Mouse (Mus musculus): ENCODE data around the gene Gm6588.
"Not testable (repeated sequence)": the region's sequence is repeated elsewhere in the genome, so short reads cannot be mapped to it uniquely, and the experiment has no call there.

Gm6588 gene

DNA sequence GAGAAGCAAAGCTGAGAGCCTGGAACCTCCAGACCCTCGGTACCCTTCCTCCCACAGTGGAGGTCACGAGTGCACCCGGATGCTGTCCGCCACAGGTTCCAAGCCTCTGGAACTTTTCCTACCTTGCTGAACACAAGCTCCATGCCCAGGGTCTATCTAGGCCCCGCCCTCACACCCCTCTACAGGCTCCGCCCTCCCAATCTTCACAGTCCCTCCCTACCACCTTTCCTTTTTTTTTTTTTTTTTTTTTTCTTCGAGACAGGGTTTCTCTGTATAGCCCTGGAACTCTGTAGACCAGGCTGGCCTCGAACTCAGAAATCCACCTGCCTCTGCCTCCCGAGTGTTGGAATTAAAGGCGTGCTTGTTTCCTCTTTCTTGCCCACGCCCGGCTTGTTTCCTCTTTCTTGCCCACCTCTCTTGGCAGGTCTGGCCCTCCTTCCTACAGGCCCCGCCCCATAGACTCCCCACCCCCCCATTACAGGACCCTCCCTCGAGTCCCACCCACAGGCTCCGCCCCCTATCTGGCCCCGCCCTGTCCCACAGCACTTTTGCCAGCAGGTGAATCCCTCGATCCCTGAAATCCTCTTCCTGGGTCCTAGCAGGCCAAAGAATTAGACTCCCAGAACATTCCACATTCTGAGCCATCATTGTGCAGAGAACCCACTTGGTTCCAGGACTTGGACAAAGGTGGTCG is at the start of gene Gm6588:
Gm6588 (plus strand) TSS at position 680 of the 694 bp plus-strand sequence.
- DNase-seq (ENCODE audit: low read depth): no peak

DNA sequence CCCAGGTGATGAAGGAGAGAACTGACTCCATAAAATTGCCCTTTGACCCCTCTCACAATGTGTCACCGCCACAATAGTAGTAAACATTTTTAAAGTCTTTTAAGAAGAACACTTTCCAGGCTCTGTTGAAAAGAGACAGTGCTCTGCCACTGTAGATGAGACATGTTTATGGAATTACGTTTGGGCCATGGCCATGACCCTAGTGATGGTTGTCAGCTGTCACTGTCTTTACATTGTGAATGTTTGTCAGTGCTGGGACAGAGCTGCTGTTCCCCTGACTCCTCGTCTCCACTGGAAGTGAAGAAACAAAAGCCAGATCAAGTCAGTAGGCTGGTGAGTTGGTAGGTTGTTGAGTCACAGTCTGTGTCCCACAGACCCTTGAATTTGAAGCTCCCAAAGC is 46.8 kb upstream of the Gm6588 start:
- DNase-seq (ENCODE audit: low read depth): no peak

DNA sequence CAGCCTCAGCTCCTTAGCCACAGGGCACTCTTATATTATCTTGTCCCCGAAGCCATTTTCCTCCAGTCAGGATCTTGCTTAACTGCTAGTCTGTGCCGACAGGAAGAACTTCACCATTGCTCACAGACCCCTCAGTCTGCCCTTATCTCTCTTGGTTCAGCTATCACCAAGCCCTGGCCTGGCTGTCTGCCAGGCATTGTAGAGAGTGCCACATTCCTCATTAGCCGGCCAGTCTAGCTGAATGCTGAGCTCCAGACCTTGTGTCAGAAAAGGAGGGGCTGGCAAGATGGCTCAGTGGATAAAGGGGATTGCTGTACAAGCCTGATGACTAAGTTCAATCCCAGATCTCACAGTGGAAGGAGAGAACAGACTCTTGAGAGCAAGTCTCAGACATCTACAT is 43.2 kb upstream of the Gm6588 start:
- DNase-seq (ENCODE audit: low read depth): no peak

DNA sequence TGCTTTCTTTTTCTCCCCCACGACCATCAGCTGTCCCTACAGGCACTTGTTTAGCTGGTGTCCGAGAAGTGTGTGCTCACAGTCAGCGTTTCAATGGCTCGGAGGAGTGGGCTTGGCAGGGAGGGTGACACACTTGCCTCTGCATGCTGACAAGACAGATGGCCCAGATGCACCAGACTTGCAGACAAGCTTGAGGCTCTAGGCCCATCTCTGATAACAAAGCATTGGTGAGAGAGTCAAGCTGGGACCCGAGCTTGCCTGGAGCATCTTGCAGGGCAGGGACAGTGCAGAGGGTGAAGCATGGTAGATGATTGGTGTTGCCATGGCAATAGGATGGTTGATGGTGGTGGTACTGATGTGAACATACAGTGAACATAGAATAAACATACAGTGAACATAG is 40.0 kb upstream of the Gm6588 start:
- no peak for DNase-seq (ENCODE audit: low read depth)

DNA sequence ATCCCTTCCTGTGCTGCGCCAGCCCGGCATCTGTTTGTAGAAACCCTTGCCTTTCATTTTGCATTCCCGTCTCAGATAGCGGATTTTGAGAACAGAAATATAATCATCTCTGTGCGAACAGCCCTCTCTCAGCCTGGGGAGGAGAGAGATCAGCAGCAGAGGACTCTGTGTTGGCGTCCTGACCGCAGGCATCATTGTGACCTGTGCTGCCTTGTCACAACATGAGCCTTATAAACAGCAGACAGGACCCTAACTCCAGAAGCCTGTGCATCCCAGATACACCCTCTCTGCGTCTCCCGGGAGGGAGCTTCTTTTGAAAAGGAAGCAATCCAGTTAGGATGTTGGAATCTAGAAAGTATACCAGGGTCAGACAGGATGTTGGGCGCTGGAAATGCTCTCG is 38.2 kb upstream of the Gm6588 start:
- no peak for DNase-seq (ENCODE audit: low read depth)

DNA sequence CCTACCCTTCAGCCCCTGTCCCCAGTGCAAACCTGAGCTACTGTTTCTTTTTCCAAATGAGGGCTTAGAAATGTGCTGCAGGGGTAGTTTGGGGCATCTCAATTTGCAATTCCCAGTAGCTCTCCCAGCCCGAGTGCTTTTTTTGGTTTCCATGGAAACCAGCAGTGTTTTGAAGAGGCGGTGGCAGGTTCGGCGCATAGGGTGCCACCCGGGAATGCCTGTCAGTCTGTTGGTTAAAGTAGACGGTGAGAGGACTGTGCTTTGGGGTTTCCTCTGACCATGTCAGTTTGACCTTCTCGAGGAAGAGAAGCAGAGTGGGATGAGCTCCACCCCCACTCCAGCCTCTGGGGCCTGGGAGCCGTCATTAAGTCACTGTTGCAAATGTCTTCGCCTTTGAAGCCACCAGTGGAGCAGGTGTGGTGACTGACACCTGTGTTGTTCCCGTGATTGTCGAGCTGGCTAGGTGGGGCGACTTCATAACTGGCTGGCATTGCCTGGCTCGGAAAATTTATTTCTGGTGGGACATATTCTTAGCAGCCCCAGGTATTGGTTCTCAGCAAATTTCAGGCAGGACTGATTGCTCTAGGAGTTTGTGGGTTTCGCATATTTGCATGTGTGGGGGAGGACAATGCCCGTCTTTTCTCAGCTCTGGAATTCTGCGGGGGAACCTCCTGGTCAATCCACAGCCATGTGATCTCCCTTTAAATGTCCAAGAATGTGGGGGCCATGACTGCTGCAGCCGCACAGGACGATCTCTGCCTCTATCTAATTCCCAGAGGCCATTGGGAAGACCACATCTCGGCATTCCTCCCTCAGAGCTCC is 37.5 kb upstream of the Gm6588 start:
- DNase-seq (ENCODE audit: low read depth): no peak

DNA sequence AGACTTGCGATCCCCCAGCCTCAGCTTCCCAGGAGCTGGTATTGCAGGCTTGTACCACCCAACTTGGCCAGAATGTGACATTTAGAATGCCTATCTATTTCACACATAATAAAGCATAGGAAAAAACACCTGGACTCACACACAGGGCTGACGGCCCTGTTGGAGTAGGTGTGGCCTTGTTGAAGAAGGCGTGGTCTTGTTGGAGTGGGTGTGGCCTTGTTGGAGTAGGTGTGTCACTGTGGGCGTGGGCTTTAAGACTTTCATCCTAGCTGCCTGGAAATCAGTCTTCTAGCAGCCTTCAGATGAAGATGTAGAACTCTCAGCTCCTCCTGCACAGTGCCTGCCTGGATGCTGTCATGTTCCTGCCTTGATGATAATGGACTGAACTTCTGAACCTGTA is 36.4 kb upstream of the Gm6588 start:
- DNase-seq (ENCODE audit: low read depth): not testable (repeated sequence)

DNA sequence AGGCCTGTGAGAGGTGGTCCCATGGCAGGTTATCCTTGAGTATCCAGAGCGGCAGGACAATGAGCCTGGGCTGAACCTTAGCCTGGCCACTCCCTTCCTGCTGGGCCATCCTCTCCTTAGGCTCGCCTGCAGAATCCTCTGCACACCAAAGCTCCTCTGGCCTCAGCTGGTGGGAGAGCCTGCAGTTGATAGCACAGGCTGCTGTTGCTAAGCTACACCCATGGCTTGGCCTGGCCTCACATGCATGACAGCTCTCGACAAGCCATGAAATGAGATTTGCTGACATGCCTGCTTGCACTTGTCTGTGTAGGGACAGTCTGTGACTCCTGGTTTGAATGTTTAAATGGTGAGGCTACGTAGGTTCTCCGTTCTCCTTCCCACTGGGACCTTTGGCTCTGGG is 32.6 kb upstream of the Gm6588 start:
- no peak for DNase-seq (ENCODE audit: low read depth)

DNA sequence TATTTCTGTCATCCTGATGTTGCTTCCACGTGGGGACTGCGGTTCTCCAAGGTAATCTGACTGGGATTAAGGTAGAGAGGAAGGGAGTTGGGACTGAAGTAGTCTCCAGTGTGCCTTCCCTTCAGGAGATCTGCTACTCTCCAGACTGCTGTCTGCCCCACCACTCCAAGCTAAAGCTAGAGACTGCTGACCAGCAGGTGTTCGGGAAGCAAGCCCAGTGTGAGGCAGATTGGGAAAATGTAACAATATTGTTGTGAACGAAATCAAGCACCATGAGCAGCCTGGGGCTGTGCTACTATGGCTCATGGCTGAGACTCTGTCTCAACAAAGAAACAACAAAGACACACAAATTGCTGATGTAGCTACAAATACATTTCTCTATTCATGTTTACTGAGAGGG is 31.2 kb upstream of the Gm6588 start:
- DNase-seq (ENCODE audit: low read depth): no peak

DNA sequence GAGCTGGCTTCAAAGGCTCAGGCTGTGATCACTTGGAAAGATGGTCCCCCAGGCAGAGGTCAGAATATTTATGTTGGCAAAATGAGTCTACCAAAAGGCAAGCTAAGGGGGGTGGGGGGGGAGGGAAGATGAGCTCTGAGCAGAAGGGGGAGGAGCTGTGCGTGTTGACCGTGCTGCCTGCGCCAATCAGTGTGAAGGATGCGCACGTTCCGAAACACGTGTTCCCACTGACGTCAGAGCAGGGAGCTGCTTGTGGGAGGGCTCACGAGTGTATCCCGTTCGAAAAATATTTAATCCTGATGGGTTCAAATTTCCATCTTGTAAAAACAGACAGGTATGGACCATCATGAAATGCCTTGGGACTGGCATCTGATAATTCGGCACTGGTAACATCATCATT is 29.7 kb upstream of the Gm6588 start:
- DNase-seq (ENCODE audit: low read depth): no peak

DNA sequence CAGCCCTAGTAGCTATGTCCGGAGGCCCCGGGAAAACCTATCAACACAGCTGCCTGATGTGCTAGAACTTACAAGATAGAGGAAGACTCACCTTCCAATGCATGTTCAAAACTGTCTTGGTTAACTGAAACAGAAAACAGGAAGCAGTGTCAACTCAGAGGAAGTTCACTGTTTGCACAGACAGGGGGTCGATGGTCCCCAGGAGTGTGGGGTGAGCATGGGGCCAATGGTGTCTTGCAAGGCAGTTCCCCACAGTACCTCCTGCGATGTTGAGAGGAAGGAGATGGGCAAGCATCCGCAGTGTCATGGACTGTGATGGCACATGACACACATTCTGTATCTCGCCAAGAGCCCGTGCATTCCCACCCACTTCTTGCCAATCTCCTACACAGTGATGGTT is 22.6 kb upstream of the Gm6588 start:
- no peak for DNase-seq (ENCODE audit: low read depth)

DNA sequence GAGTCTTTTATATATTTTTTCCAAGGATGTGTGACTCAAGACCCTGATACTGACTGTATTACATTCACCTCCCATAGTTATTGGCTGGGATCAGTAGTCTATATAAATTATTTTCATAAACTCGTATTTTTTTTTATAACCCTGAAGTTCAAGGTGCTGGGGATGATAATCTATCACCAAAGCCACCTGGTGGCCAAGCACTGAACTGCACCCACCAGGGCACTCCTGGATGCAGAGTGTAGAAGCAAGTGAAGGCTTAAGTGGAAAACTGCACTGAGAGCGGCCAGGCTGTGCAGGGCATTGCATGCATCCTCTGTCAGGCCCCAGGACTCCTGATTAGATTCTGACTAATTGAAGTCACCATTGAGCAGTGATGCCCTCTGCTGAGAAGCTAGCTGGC is 21.9 kb upstream of the Gm6588 start:
- peak; percentile 34 for DNase-seq (ENCODE audit: low read depth)

DNA sequence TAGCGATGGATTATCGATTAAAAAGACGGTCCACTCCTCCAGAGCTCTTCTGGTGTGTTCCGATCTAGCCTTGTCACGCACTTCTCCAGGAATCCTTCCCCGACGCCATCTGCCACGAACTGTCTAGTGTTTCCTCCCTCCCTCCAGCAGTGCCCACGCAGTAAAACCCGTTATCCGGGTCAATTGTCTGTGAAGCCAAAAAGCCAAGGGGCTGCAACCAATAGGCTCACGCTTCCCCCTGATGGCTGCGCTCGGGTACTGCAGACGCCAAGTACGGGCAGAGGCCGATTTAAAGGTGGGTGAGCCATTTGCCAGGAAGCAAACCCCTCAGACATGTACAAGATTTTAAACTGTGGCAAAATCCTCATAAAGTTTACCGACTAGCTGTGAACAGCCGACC is 20.3 kb upstream of the Gm6588 start:
- peak; percentile 30 for DNase-seq (ENCODE audit: low read depth)

DNA sequence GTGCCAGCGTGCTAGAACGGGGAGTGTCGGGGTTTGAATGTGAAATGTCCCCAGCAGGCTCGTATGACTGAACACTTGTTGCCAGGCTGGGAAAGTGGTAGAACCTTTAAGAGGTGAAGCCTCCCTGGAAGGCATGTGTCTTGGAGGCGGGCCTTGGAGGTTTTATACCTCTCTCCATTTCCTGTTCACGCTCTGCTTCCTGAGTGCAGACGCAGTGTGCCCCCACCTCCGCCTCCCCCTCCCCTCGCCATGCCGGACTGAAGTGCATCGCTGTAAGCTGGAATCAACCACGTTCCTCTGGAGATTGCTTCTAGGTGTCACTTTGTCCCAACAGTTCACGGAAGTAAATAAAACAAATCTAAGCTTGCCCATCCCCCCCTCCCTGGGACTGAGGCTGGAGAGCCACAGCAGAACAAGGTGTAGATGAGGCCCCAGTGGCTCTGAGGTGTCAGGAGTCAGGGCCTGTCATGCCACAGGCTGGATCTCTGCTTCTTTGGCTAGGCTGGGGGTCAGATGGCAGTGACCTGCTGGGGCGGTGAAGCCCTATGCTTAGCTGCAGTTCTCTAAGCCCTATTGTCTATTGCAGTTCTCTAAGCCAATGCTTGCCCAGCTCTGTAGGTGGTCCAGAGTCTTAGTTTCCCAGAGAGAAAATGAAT is 18.0 kb upstream of the Gm6588 start:
- DNase-seq (ENCODE audit: low read depth): no peak

DNA sequence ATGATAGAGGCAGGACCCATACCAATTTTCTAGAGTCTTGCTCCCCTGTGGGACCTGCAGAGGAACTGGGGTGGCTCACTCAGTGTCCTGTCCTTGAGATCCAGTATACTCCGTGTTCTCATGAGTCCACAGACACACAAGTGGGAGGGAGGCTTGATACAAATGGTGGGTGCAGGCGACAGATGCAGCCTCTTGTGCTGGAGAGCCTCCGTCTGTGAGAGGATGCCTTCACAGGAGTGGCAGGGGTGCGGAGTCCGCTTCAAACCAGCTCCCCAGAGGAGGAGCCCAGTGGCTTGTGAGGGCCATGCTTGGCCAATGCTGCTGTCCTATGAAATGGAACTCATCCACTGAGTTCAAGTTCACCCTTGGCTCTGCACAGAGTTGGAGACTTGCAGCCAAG is 17.2 kb upstream of the Gm6588 start:
- DNase-seq (ENCODE audit: low read depth): no peak

DNA sequence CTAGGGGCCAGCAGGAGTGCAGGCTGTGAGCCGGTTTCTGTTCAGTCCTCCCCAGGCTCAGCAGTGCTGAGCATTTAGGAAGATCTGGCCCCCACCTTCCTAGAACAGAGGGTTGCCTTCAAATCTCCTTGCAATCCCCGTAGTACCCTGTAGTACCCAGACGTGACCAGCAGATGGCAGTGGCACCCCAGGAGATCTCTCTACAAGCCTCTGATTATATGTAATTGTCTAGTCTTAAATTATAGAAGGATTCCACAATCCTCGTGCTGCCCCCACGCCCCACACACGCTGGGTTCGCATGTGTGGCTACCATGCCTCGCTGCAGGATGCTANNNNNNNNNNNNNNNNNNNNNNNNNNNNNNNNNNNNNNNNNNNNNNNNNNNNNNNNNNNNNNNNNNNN is 16.2 kb upstream of the Gm6588 start:
- DNase-seq (ENCODE audit: low read depth): peak; percentile 40

DNA sequence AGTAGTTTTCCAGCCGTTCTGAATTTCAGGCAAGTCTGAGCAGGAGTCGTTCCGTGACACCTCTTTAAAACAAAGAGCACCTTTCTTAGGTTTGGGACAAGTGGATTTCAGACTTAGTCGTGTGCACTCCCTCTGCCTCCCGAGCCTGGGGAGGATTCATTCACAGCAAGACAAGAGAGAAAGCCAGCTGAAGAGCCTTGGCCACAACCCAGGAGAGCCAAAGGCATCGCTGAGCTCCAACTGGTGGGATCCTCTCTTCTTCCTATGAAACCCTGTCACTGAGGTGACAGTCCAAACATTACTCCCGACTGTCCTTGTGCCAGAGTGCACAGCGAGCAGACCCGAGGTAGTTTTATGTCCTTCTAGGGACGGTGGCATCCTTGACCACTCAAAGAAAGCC is 10.7 kb upstream of the Gm6588 start:
- no peak for DNase-seq (ENCODE audit: low read depth)

DNA sequence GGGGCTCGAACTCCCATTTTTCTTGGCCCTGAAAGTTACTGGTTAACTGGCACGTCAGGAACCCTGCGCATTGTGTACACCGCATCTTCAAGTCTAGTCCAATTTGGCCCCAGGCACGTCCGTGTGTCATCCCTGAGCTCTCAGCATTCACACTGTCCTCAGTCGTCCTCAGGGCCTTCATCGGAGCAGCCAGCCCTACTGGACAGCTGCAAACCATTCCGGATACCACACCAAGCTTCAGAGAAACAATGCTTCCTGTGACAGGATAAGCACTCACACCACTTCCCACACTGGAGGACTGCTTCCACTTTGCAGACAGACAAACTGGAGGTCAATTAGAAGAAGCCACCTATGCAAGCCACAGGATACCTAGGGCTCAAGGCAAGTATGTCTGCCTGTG is 3.9 kb downstream of the Gm6588 start:
- no peak for DNase-seq (ENCODE audit: low read depth)

DNA sequence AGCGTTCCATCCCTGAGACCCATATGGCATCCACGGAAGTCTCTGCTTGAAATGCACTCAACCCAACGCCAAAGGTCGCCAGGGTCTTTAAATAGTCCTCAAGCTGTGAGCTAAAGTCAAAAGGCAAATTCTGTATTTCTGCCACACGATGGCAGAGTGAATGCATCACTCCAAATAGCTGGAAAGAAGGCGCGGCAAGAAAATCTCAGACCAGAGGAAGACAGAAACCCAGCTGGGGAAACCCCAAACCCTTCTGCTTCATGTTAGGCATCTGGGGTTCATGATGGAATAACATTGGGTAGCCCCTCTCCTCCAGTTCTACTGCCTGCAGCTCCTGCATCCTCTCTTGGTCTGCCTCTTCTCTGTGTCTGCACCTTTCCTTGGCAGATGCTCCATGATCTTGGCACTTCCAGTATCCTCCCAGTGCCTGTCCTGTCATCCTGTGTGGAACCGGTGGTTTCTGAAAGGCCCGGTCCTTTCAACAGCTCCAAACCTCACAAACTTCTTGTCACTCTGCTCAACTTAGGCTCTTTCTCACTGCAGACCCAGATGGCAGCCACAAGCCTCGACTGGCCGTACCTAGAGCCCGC is 5.8 kb downstream of the Gm6588 start:
- DNase-seq (ENCODE audit: low read depth): no peak

DNA sequence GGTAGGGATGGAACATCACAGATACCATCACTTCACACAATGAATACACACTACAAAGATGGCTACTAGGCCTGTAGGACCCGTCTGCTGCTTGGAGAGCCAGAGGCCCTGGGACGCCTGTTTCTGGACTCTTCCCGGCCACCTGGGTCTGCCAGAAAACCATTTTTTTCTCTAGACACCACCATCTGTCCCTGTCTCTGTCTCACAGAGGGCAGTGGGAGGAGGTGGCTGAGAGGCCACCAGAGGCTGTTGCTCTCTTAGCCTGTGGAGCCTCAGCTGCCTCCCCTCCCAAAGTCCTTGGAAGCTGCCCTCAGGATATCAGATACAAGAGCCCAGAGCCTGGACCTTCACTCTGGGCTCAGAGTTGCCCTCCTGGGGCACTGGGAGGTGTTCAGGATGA is 10.7 kb downstream of the Gm6588 start:
- no peak for DNase-seq (ENCODE audit: low read depth)

DNA sequence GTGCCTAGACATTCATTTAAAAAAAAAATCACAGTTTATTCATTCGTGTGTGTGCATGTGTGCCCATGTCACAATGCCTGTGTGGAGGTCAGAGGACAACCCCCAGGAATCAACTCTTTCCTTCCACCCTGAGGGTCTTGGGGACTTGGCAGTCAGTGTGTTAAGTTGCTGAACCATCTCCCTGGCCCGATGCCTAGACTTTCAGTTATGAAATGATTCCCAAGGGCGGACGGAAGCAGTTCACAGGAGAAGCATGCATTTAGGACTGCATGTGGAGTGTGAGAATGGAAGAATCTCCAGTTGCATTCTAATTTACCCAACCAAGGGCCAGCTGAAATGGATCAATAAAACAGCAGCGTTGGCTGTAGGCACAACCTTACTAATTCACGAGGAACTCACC is 17.1 kb downstream of the Gm6588 start:
- DNase-seq (ENCODE audit: low read depth): no peak

DNA sequence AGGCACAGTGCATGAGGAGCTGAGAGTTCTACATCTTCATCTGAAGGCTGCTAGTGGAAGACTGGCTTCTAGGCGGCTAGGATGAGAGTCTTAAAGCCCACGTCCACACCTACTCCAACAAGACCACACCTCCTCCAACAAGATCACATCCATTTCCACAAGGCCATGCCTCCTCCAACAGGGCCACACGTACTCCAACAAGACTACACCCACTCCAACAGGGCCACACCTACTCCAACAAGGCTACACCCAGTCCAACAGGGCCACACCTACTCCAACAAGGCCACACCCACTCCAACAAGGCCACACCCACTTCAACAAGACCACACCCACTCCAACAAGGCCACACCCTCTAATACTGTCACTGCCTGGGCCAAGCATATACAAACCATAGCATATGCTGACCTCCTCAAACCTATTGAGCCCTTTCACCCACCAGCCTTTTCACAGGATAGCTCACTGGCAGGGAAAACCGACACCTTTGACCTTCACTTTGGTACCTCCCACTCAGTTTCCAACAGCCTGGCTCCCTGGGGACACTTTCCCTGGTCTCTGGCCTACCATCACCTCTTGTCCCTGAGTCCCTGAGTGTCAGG is 19.9 kb downstream of the Gm6588 start:
- no peak for DNase-seq (ENCODE audit: low read depth)
